Mouse (Mus musculus): ENCODE results near the gene Ildr2. TPM values are rescaled to one million over a fixed set of nuclear protein-coding genes. Genes with fewer than 3 reads are reported as not detected.

Gene Ildr2
- polyA plus RNA-seq, 1 experiment: 0.18 TPM

DNA sequence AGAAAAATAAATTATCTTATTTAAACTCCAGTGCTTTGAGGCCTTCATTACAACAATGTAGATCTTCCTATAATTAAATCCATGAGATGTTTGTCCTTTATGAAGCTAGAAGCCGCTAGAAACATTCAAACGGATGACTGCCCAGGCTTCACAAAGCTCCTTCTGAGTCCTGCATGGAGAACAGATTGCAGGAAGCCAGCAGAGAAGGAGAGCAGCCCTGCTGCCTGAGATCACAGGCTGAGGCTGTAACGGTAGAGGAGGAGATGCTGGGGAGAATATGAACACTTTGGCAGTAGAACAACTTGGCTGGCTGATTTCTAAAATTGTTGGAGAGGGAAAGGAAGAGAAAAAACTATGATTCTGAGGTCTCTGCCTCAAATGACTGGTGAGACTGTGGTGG, 76.8 kb downstream of the Ildr2 start:
- Histone ChIP-seq H3K27me3 (ENCODE audit: control insufficient read depth, insufficient read depth, low read length, poor library complexity, severe bottlenecking) (no peaks in the 10 kb centered on the region; the same call in 1 of the 2 replicates), H3K4me3 (ENCODE audit: low read depth, low read length) (no peak overlapping the region), H3K36me3 (ENCODE audit: control insufficient read depth, insufficient read depth, low read length, poor library complexity, severe bottlenecking) (no peaks in the 10 kb centered on the region), H3K9ac (ENCODE audit: low read depth, poor library complexity, severe bottlenecking) (no peak overlapping the region), H3K27ac (ENCODE audit: insufficient read depth, low read length) (no peak overlapping the region), H3K4me1 (ENCODE audit: control insufficient read depth, insufficient read depth, low read length) (no peaks in the 10 kb centered on the region), H3K9me3 (replicated peaks; ENCODE audit: control insufficient read depth, insufficient read depth, low read length, poor library complexity, severe bottlenecking) (0 out of 2 replicates have a peak, but pooled peaks cover 2% of the 10 kb centered on the region)
- TF ChIP-seq CTCF (IDR thresholded peaks at IDR 0.05; ENCODE audit: low read depth, low read length): no peak
- no peak for TF ChIP-seq POLR2A (IDR thresholded peaks at IDR 0.05; ENCODE audit: insufficient read depth, low read length)
- TF ChIP-seq EP300 (IDR thresholded peaks at IDR 0.05; ENCODE audit: insufficient read depth, low read depth, low read length): no peak

DNA sequence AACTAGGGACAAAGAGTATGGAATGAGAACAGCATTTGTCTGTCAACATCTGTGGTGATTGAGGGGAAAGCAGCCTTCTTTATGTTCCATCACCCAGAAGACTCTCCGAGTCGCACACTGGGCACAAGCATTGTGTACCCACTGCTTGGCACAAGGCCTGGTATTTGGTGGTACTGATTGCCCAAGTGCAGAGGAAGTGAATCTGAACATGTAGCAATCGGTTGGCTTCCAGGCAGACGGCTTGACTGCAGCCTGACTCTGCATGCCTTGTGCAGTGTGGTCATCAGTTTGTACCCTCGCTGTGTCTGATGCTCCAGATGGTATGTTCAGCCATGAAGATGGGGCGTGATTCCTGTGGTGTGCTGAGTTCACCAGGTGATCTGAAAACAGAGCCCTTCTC, 85.2 kb downstream of the Ildr2 start:
- H3K4me3 ChIP-seq (ENCODE audit: low read depth, low read length): no peak overlapping the region
- H3K36me3 ChIP-seq (ENCODE audit: control insufficient read depth, insufficient read depth, low read length, poor library complexity, severe bottlenecking): no peaks in the 10 kb centered on the region
- no peak overlapping the region for H3K27ac ChIP-seq (ENCODE audit: insufficient read depth, low read length)
- no peak overlapping the region for H3K9ac ChIP-seq (ENCODE audit: low read depth, poor library complexity, severe bottlenecking)
- H3K4me1 ChIP-seq (ENCODE audit: control insufficient read depth, insufficient read depth, low read length): no peaks in the 10 kb centered on the region
- H3K27me3 ChIP-seq (ENCODE audit: control insufficient read depth, insufficient read depth, low read length, poor library complexity, severe bottlenecking): no peaks in the 10 kb centered on the region
- no peaks in the 10 kb centered on the region for H3K9me3 ChIP-seq (replicated peaks; ENCODE audit: control insufficient read depth, insufficient read depth, low read length, poor library complexity, severe bottlenecking)
- TF ChIP-seq EP300 (IDR thresholded peaks at IDR 0.05; ENCODE audit: insufficient read depth, low read depth, low read length) (no peak), POLR2A (IDR thresholded peaks at IDR 0.05; ENCODE audit: insufficient read depth, low read length) (no peak), CTCF (IDR thresholded peaks at IDR 0.05; ENCODE audit: low read depth, low read length) (no peak)

- H3K27me3 ChIP-seq (ENCODE audit: control insufficient read depth, insufficient read depth, low read length, poor library complexity, severe bottlenecking): no peaks in the 10 kb centered on the region
- no peak overlapping the region for H3K9ac ChIP-seq (ENCODE audit: low read depth, poor library complexity, severe bottlenecking)
- no peak overlapping the region for H3K4me3 ChIP-seq (ENCODE audit: low read depth, low read length)
- no peak overlapping the region for H3K27ac ChIP-seq (ENCODE audit: insufficient read depth, low read length)
- H3K4me1 ChIP-seq (ENCODE audit: control insufficient read depth, insufficient read depth, low read length): no peaks in the 10 kb centered on the region
- TF ChIP-seq CTCF (IDR thresholded peaks at IDR 0.05; ENCODE audit: low read depth, low read length): no peak
- no peak for TF ChIP-seq EP300 (IDR thresholded peaks at IDR 0.05; ENCODE audit: insufficient read depth, low read depth, low read length)
- no peak for TF ChIP-seq POLR2A (IDR thresholded peaks at IDR 0.05; ENCODE audit: insufficient read depth, low read length)
- H3K36me3 ChIP-seq (ENCODE audit: control insufficient read depth, insufficient read depth, low read length, poor library complexity, severe bottlenecking): no peaks in the 10 kb centered on the region
- no peaks in the 10 kb centered on the region for H3K9me3 ChIP-seq (replicated peaks; ENCODE audit: control insufficient read depth, insufficient read depth, low read length, poor library complexity, severe bottlenecking)
Measured at GRCm38 (mm10) chr1:166342060-166342459, 88.1 kb downstream of the Ildr2 start.

DNA sequence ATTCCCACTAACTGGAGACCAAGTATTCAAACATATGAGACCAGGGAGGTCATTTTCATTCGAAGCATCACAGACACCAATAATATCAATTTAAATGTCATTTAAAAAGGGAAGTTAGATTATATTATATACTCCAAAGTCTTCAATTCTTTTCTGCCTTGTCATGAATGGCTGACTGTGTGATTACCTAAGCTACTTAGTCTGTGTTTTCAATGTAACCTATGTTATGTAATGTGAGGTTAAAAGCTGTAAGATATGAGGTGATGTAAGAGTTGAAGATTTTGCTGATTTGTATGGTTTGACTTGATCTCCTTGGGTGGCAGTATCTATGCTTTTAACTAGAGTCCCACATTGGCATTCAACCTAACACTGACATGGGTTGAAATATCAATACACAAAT, 88.6 kb downstream of the Ildr2 start:
- TF ChIP-seq EP300 (IDR thresholded peaks at IDR 0.05; ENCODE audit: insufficient read depth, low read depth, low read length): no peak
- no peak for TF ChIP-seq POLR2A (IDR thresholded peaks at IDR 0.05; ENCODE audit: insufficient read depth, low read length)
- H3K4me3 ChIP-seq (ENCODE audit: low read depth, low read length): no peak overlapping the region

DNA sequence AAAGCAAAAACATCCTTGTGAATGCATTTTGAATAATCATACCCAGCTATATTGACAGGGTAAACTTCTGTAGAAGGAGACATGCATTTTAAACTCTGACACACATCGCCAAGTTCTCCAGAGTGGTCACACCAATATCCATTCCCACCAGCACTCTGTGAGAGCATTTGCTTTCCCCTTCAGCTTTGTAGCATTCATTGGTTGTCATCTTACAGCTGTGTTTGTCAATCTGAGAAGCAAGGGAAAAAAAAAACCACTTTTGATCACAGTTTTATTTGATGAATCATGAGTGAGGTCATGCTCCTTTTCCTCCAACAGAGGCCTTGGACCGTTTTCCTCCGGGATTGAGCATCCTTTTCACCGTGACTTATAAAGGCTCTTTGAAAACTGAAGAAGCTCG, 89.6 kb downstream of the Ildr2 start:
- Histone ChIP-seq H3K27ac (ENCODE audit: insufficient read depth, low read length) (no peak overlapping the region), H3K4me3 (ENCODE audit: low read depth, low read length) (no peak overlapping the region), H3K9me3 (replicated peaks; ENCODE audit: control insufficient read depth, insufficient read depth, low read length, poor library complexity, severe bottlenecking) (no peaks in the 10 kb centered on the region), H3K36me3 (ENCODE audit: control insufficient read depth, insufficient read depth, low read length, poor library complexity, severe bottlenecking) (no peaks in the 10 kb centered on the region), H3K9ac (ENCODE audit: low read depth, poor library complexity, severe bottlenecking) (no peak overlapping the region), H3K4me1 (ENCODE audit: control insufficient read depth, insufficient read depth, low read length) (no peaks in the 10 kb centered on the region), H3K27me3 (ENCODE audit: control insufficient read depth, insufficient read depth, low read length, poor library complexity, severe bottlenecking) (no peaks in the 10 kb centered on the region)
- TF ChIP-seq POLR2A (IDR thresholded peaks at IDR 0.05; ENCODE audit: insufficient read depth, low read length) (no peak), EP300 (IDR thresholded peaks at IDR 0.05; ENCODE audit: insufficient read depth, low read depth, low read length) (no peak)

More for the DNA sequence above, 88.6 kb downstream of the Ildr2 start:
- no peaks in the 10 kb centered on the region for H3K36me3 ChIP-seq (ENCODE audit: control insufficient read depth, insufficient read depth, low read length, poor library complexity, severe bottlenecking)
- H3K4me1 ChIP-seq (ENCODE audit: control insufficient read depth, insufficient read depth, low read length): no peaks in the 10 kb centered on the region
- no peak overlapping the region for H3K27ac ChIP-seq (ENCODE audit: insufficient read depth, low read length)
- no peaks in the 10 kb centered on the region for H3K9me3 ChIP-seq (replicated peaks; ENCODE audit: control insufficient read depth, insufficient read depth, low read length, poor library complexity, severe bottlenecking)
- no peaks in the 10 kb centered on the region for H3K27me3 ChIP-seq (ENCODE audit: control insufficient read depth, insufficient read depth, low read length, poor library complexity, severe bottlenecking)
- no peak overlapping the region for H3K9ac ChIP-seq (ENCODE audit: low read depth, poor library complexity, severe bottlenecking)

DNA sequence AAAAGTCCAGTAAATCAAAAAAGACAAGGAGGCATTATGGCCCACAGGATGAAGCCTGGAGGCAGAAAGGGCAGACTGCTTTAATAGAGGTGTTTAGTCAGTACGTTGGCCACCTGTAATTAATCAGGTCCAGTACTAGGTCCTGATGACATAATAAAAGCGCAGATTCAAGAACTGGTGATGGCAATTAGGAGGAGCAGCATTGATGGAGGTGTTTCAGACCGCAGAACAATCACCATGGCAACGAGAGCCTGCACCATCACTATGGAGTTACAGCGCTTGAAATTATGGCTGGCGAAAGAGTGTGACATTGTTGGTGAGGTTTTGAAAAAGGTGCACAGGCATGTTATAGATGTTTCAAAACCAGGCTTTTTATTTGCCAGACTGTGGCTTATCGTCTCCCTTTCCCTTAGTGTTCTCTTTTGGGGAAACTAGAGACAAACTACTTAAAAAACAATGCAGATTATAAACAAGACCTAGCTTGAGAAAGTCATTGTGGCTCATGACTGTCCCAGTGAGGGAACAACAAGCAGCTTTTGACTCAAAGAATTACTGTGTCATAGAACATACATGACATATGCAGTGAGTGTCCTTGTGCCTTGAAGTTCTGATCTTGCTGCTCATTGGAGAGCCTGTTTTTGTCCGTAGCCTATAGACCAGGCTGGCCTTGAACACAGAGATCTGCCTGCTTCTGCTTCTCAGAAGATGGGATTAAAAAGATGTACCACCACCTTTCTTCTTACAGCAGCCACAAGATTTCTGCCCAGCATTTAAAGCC, 90.5 kb downstream of the Ildr2 start:
- Histone ChIP-seq H3K4me3 (ENCODE audit: low read depth, low read length) (no peak overlapping the region), H3K27me3 (ENCODE audit: control insufficient read depth, insufficient read depth, low read length, poor library complexity, severe bottlenecking) (no peaks in the 10 kb centered on the region), H3K9ac (ENCODE audit: low read depth, poor library complexity, severe bottlenecking) (no peak overlapping the region), H3K9me3 (replicated peaks; ENCODE audit: control insufficient read depth, insufficient read depth, low read length, poor library complexity, severe bottlenecking) (no peaks in the 10 kb centered on the region), H3K27ac (ENCODE audit: insufficient read depth, low read length) (no peak overlapping the region), H3K36me3 (ENCODE audit: control insufficient read depth, insufficient read depth, low read length, poor library complexity, severe bottlenecking) (no peaks in the 10 kb centered on the region), H3K4me1 (ENCODE audit: control insufficient read depth, insufficient read depth, low read length) (no peaks in the 10 kb centered on the region)
- TF ChIP-seq CTCF (IDR thresholded peaks at IDR 0.05; ENCODE audit: low read depth, low read length) (no peak), POLR2A (IDR thresholded peaks at IDR 0.05; ENCODE audit: insufficient read depth, low read length) (no peak), EP300 (IDR thresholded peaks at IDR 0.05; ENCODE audit: insufficient read depth, low read depth, low read length) (no peak)
